Mouse (Mus musculus): ENCODE data around the gene Slc22a4. TPM values are rescaled to one million over a fixed set of nuclear protein-coding genes. Genes with fewer than 3 reads are reported as not detected.

Slc22a4 gene
- 1 to 10 TPM; 4.8 to 7.1 (median 5.4) TPM for total RNA-seq (2022)

GRCm38 (mm10) chr11:54028044-54028951, at the start of gene Slc22a4:
Slc22a4 (minus strand) TSS chr11:54028090.
- peak; percentile 81 for DNase-seq (ENCODE audit: low spot score)

- no peak for DNase-seq (ENCODE audit: low spot score)
These were observed 48.2 kb upstream of the Slc22a4 start for GRCm38 (mm10) chr11:54076101-54076500.

DNA sequence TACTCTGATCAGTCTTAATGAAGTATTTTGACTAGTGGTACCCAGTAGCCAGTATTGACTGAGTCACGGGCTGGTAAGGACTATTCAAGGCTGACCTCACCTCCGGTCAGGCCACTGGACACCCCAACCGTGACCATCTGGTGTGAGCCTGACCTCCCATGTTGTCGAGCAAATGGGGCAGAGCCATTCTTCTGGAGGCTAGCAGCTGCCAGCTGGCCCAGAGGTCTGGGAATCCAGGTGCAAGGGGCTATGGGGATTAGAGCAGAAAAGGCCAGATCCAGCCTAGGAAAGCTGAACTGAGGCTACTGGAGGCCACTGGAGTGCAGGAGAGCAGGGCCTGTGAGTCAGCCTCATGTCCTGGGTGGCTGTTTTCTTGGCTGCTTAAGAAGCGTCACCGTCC, 47.5 kb upstream of the Slc22a4 start:
- DNase-seq (ENCODE audit: low spot score): no peak

- no peak for DNase-seq (ENCODE audit: low spot score)
These were observed 45.4 kb upstream of the Slc22a4 start for GRCm38 (mm10) chr11:54073291-54073690.

- DNase-seq (ENCODE audit: low spot score): no peak
These were observed 44.0 kb upstream of the Slc22a4 start for GRCm38 (mm10) chr11:54071726-54072445.

DNA sequence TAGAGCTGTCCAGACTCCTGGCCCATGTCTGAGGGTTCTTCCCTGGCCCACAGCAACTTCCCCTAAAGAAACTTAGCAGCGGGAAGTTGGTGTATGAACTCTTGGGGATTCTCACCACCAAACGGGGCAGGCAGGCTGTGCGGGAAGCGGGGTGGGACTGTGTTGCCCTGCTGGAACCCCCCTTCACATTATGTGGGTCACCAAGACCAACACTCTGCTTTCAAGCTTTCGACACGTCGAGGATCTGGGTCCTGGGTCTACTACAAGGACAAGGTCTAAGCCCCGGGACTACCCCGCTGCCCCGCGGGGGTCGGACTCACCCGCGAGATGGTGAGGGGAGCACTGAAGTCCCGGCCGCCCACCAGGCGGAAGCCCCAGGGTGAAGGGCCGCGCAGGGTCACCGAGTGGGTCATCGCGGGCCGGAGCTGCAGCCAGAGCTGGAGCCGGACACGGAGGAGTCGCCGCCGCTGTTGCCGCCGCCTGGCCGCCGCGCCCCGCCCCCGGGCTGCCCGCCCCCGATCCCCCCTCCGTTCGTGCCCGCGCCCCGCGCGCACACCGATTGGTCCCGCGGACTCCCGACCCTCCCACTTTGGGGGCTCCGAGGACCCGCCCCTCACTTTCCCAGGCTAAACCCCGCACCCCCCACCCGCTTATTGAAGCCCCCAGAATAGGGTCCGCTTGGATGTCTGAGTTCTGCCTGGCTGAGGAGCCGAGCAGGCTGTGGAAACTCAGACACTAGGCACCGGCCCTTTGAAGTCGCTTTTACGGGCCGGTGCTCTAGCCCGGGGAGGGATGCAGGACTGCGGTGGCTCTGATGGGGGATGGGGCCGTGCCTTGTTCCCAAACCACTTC, 40.9 kb upstream of the Slc22a4 start, which contains the start of gene Pdlim4:
Gene Pdlim4 (minus strand): TSS at position 495 of the 852 bp plus-strand sequence.
- DNase-seq (ENCODE audit: low spot score): no peak

DNA sequence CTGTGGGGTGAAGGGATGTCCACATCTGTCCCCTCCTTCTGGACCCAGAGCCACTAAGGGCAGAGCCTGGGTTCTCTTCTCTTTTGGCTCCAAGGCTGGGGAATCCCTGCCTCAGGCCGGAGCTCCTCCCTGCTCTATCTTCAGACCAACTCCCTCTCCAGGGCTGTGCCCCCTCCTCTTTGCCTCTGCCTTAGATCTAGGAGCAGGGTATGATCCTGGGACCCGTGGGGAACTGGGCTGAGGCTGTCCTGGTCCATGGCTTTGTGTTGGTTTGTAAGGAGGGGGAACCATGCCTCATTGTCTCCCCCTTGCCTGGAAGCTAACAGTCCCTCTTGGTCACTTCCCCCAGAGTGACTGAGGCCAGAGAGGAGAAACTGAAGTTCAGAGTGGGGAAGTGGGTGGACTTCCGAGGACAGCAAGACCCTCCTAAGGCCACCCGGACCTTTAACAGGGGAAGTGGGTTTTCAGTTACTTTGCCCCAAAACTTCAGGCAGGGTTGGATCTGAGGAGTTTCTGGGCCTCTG, 40.2 kb upstream of the Slc22a4 start:
- no peak for DNase-seq (ENCODE audit: low spot score)

GRCm38 (mm10) chr11:54067318-54067995, 39.6 kb upstream of the Slc22a4 start:
- no peak for DNase-seq (ENCODE audit: low spot score)

- no peak for DNase-seq (ENCODE audit: low spot score)
These were observed 38.5 kb upstream of the Slc22a4 start for GRCm38 (mm10) chr11:54066400-54066799.

DNA sequence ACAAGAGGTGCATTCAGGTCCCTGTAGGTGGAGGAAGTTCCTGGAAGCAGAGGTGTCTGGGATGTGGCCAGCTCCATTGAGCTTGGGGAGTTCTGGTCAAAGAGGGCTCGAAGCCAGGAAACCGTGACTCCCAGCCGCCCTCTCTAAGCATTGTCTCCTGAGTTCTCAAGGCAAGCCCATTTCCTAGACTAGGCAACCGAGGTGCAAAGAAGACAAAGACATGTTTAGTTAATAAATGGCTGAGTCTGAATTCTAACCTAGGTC, 38.0 kb upstream of the Slc22a4 start:
- no peak for DNase-seq (ENCODE audit: low spot score)

- no peak for DNase-seq (ENCODE audit: low spot score)
These were observed 37.4 kb upstream of the Slc22a4 start for GRCm38 (mm10) chr11:54065106-54065914.

DNA sequence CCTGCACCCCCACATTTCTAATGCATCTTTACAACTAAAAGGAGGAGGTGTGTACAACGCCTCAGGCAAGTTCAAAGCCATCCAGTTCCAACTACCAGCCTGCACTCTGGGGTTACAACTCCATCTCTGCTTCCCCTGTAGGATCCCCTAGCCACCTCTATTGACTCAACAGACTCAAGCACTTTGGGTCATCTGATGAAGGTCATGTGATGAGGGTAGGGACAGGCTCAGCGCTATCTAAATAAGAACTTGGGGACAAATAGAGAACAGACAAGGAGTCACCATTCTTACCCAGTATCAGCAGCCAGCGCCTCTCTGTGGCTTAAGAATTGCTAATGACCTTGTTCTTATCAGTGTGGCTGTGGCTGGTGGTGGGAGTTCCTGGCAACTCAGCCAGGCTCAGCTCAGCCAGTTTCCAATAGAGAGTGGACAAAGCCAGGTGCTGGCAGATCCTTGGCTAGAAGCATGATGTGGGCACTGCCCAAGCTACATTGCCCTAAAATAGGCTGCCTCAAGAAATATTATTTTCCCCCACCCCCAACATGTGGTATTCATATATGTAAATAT, 36.6 kb upstream of the Slc22a4 start:
- DNase-seq (ENCODE audit: low spot score): no peak

- no peak for DNase-seq (ENCODE audit: low spot score)
These were observed 35.5 kb upstream of the Slc22a4 start for GRCm38 (mm10) chr11:54063472-54063775.

DNA sequence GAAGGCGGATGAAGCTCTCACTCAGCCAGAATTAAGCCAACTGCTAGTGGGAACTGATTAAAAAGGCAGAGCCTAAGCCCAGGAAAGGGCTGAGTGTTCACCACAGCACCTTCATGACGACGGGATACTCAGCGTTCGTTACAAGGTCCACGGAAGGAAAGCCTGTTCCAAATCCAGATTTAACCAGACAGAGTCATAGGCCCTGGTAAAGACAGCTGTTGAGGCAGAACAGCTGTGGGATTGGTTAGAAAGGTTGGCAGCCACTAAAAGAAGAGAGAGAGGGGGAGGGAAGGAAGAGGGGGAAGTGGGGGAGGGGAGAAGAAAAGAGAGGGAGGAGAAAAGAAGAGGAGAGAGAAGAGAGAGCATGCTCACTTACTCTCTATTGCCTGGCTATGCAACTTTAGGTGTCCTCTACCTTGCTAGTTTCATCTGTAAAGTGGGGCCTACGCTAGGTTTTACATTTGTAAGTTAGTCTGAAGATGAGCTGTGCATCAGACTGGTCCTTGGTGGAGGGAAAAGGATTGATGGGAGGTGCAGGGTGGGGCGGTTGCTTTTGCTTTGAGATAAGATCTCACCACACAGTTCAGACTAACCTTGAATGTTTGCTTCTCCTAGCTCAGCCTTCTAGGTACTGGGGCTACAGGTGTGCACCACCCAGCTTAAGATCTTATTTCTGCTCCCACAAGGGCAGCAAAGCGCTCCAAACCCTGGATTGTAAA, 35.0 kb upstream of the Slc22a4 start:
- no peak for DNase-seq (ENCODE audit: low spot score)

GRCm38 (mm10) chr11:54062086-54062752, 34.3 kb upstream of the Slc22a4 start:
- DNase-seq (ENCODE audit: low spot score): no peak

- DNase-seq (ENCODE audit: low spot score): peak; percentile 67
These were observed 32.4 kb upstream of the Slc22a4 start for GRCm38 (mm10) chr11:54060316-54060715.

DNA sequence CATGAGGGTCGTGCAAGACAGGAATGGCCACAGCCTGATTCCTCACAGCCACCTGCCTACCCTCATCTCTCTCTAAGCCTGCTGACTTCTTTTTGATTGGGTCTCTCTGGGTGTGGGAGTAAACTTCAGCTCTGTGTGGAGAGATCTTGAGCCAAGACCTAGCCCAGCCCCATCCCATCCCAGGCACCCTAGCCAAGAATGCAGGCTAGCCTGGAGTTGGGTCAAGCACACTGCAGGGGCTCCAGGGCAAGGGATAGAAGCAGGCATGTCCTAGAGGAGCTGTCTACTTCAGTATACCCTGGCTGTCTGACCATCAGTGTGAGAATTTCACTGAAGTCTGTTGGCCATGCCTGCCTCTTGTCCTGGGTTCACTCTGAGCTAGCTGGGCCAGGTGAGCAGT, 31.6 kb upstream of the Slc22a4 start:
- no peak for DNase-seq (ENCODE audit: low spot score)

GRCm38 (mm10) chr11:54058643-54059042, 30.8 kb upstream of the Slc22a4 start:
- no peak for DNase-seq (ENCODE audit: low spot score)

DNA sequence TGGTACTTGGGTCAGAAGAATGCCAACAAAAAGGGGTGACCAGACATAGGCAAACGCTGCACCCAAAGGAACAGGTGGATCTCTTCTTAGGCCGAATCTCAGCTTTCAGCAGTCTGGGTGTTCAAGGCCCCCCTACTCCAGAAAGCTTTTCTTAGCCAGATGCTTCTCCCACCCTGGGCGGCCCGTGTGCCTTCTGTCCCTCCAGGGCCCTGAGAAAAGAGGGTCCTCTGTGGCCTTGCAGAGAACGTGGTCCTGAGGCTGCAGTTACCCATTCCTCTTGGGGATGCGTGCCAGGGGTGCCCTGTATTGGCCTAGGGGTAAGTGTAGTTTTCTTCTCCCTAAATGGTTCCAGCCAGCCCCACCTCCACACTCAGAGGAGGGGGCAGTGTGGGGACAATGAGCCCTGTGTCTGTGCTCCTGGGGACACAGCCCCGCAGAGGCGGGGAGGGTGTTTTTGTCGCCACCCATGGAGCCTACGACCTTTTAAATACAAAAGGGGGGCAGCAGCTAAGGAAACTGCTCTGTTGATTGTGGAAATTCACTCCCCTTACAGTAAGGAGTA, 30.2 kb upstream of the Slc22a4 start:
- no peak for DNase-seq (ENCODE audit: low spot score)

Data from heart, adult 8-10 months (tissue).